Mouse (Mus musculus) kidney, postnatal 0 days (tissue): Measurements from ENCODE around the gene Uchl5. TPM values are rescaled to one million over a fixed set of nuclear protein-coding genes. Genes with fewer than 3 reads are reported as not detected.
A peak's percentile ranks its signal among the peaks of the same experiment; 100 is the strongest.

Source experiments
- ATAC-seq: fragments of 200-750 bp; cut with Nextera tagmentation; replicated peaks from 2 replicates; pipeline ENCODE4 v1.8.0; 2017; ENCODE audit warnings: low read depth, moderate number of reproducible peaks, moderate TSS enrichment, moderate library complexity; ENCODE audit not compliant: low FRiP score
- DNase-seq: peaks from one replicate; pipeline ENCODE4 v3.0.0-alpha.2; 2016; ENCODE audit warnings: low spot score
- H3K27ac ChIP-seq: fragments of 300-500 bp; sonication (generic); 2 replicates; pipeline ENCODE4 v1.5.1; 2014; ENCODE audit warnings: mild to moderate bottlenecking
- H3K27me3 ChIP-seq: fragments of 300-500 bp; sonication (generic); 2 replicates; pipeline ENCODE4 v1.6.1; 2014; ENCODE audit warnings: low read length, mixed read lengths; ENCODE audit not compliant: insufficient read depth
- H3K36me3 ChIP-seq: fragments of 300-500 bp; sonication (generic); 2 replicates; pipeline ENCODE4 v1.6.1; 2014; ENCODE audit warnings: low read length, mixed read lengths; ENCODE audit not compliant: insufficient read depth
- H3K4me1 ChIP-seq: fragments of 300-500 bp; sonication (generic); replicated peaks from 2 replicates; pipeline ENCODE4 v1.6.1; 2014; ENCODE audit warnings: antibody characterized with exemption, low read length, mixed read lengths; ENCODE audit not compliant: insufficient read depth
- H3K4me2 ChIP-seq: fragments of 300-500 bp; sonication (generic); 2 replicates; pipeline ENCODE4 v1.6.1; 2014; ENCODE audit warnings: mild to moderate bottlenecking, low read length, moderate library complexity, mixed read lengths
- H3K4me3 ChIP-seq: fragments of 300-500 bp; sonication (generic); replicated peaks from 2 replicates; pipeline ENCODE4 v1.5.1; 2014; ENCODE audit warnings: low read depth, low read length
- H3K9ac ChIP-seq: fragments of 300-500 bp; sonication (generic); 2 replicates; pipeline ENCODE4 v1.6.1; 2014; ENCODE audit warnings: low read depth, low read length
- H3K9me3 ChIP-seq: fragments of 300-500 bp; sonication (generic); replicated peaks from 2 replicates; pipeline ENCODE4 v1.6.1; 2016; ENCODE audit warnings: low read length, inconsistent platforms, mixed read lengths
- CTCF ChIP-seq: IDR thresholded peaks from 2 replicates; pipeline ENCODE4 v1.5.1; 2016; ENCODE audit warnings: antibody characterized with exemption, low read depth, mild to moderate bottlenecking, moderate library complexity
- WGBS: fragments of 180-500 bp; shearing (Covaris S2); extraction: QIAGEN DNeasy Blood & Tissue Kit; methylation state at CpG from one replicate; pipeline ENCODE4 v1.1.7; 2014; 5-methylcytosine and 5-hydroxymethylcytosine counted together
- polyA plus RNA-seq: library from polyadenylated mRNA; unstranded; fragments of >200 nt; fragmentation: Nextera tagmentation; extraction: Ambion mirVana; gene quantifications from 2 replicates; pipeline ENCODE4 v1.2.1, GENCODE M21; 2015

Uchl5 gene
- polyA plus RNA-seq, 1 experiment from 2014 or later, result 71.6 TPM

DNA sequence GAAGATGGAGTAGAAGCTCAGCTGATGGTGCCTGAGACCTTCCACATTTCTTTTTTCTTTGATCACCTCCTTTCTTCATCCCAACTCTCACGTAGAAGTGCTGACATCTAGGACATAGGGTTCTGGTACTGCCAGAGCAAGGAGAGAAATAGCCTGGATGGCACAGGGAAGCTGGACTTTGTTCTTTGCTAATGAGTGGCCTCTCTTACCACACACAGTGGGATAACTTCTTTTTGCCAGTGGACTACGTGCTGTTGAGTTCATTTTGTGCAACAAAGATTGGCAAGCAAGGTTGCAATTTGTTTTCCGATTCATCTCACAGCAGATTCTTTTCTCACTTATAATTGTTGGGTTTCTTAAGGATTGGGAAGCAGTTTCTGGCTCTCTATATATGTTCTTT lies 45.6 kb downstream of the Uchl5 start:
- Histone ChIP-seq H3K36me3 (no peaks in the 10 kb centered on the region), H3K4me3 (no peak overlapping the region), H3K27ac (no peak overlapping the region), H3K4me2 (no peak overlapping the region), H3K27me3 (no peaks in the 10 kb centered on the region), H3K4me1 (no peaks in the 10 kb centered on the region), H3K9me3 (no peaks in the 10 kb centered on the region), H3K9ac (no peak overlapping the region)
- no peak for TF ChIP-seq CTCF
- DNase-seq, result no peak
- WGBS, result 91% methylated on average over 3 of the region's 3 CpGs
- no peak for ATAC-seq

DNA sequence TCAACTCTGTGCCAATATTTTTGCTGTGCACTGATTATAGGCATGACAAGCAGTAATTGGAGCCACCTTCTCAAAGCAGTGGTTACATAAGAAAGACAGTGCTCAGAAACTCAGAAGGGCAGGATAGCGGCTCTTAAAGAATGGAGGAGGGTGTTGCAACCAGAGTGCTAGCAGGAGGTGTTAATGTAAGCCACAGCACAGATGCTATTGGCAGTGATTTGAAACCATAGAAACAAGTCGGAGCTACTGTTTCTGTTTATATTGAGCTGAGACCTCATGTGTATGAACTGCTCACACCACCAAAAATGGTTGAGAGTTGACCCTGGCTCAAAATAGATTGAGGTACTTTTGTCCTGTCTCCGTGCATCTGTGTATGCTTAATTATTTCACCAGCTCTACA lies 53.6 kb downstream of the Uchl5 start:
- 65% methylated on average over 3 of the region's 3 CpGs for WGBS
- H3K36me3 ChIP-seq, result no peaks in the 10 kb centered on the region
- no peak overlapping the region for H3K9ac ChIP-seq
- no peaks in the 10 kb centered on the region for H3K27me3 ChIP-seq
- no peak overlapping the region for H3K4me3 ChIP-seq
- DNase-seq, result no peak
- ATAC-seq, result no peak
- H3K27ac ChIP-seq, result no peak overlapping the region
- no peaks in the 10 kb centered on the region for H3K4me1 ChIP-seq
- no peak for TF ChIP-seq CTCF
- H3K9me3 ChIP-seq, result no peaks in the 10 kb centered on the region
- no peak overlapping the region for H3K4me2 ChIP-seq

DNA sequence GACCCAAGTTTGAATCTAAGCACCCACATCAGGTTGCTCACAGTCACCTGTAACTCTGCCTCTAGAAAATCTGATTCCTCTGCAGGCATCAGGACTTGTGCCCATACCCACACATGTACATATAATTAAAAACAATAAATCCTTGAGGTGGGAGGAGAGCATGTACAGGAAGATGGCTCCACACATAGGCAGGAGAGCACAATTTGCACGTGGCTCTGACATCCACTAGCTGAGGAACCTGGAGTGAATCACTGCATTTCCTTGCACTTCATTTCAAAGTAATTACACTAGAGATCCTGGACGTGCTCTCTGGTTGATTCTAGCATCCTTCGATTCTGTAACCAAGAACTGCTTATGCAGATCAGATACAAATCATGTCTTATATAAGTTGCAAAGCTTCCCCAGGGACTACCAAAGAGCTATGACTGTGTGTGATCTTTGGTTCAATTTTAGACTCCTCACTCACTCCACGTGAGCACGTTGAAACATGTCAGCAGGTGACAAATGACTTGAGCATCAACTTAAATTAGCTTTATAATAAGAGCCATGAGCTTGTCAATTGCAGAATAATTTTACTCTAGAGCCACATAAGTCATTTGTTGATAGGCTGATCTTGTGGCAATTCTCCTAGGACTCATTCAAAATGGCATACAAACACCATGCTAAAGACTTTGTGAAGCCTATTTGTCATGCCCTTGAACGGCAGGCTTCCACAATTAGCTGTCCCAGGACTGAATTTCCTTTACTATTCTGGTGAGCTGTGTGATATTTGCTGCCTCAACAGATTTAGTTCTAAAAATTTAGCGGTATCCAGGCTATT lies 59.5 kb downstream of the Uchl5 start:
- Histone ChIP-seq H3K27ac (no peak overlapping the region), H3K9ac (no peak overlapping the region), H3K9me3 (no peaks in the 10 kb centered on the region), H3K36me3 (no peaks in the 10 kb centered on the region), H3K4me1 (no peaks in the 10 kb centered on the region), H3K4me2 (no peak overlapping the region), H3K27me3 (no peaks in the 10 kb centered on the region), H3K4me3 (no peak overlapping the region)
- ATAC-seq, result no peak
- DNase-seq, result no peak
- TF ChIP-seq CTCF, result no peak
- 51% methylated on average over 7 of the region's 7 CpGs for WGBS

DNA sequence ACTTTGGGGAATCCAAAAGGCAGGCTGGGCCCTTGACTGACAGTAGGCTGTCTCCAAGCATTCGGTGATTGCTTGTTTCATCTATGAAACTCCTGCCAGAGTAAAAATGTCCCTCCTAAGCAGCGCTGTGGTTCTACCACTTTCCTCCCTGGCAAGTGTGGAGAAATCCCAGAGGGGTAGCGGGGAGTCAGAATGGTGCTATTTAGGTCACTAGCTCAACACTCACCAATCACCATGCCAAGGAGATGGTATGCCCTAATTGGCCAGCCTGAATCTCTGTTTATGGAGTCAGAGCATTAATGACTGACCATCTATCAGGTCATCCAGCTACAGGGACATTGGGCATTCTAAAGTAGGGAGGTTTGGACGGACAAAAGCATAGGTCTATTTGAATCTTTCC lies 60.6 kb downstream of the Uchl5 start:
- Histone ChIP-seq H3K9me3 (no peaks in the 10 kb centered on the region), H3K27me3 (no peaks in the 10 kb centered on the region), H3K4me3 (no peak overlapping the region), H3K4me1 (no peaks in the 10 kb centered on the region), H3K36me3 (no peaks in the 10 kb centered on the region), H3K27ac (no peak overlapping the region), H3K4me2 (no peak overlapping the region), H3K9ac (no peak overlapping the region)
- DNase-seq (no peak), ATAC-seq (no peak)
- TF ChIP-seq CTCF, result no peak
- 90% methylated on average over 4 of the region's 4 CpGs for WGBS

DNA sequence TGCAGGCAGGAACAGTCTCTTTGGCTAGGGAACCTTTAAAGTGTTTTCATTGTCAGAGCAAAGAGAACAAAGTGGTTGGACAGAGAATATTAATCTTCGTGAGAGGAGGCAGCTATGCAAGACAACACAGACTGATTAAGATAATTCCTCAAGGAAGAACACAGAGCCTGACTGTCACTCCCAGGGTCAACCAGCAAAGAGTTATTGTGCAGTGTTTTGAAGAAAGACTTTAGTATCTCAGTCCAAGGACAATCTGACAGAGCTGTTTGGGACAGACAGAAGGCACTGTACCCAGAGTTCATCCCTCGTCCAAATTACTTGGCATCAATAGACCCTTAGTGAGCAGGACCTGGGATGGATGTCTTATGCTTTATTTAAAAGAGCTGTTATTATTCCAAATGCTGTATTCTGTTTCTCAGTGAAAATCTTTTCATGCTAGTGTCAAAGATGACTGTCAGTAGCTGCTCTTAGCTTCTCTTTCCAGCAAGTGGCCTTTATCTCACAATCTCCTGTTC lies 61.9 kb downstream of the Uchl5 start:
- Histone ChIP-seq H3K36me3 (no peaks in the 10 kb centered on the region), H3K9ac (no peak overlapping the region), H3K9me3 (no peaks in the 10 kb centered on the region), H3K27me3 (no peaks in the 10 kb centered on the region), H3K4me2 (no peak overlapping the region), H3K4me3 (no peak overlapping the region), H3K27ac (no peak overlapping the region), H3K4me1 (no peaks in the 10 kb centered on the region)
- WGBS, result 61% methylated on average over 2 of the region's 2 CpGs
- DNase-seq, result no peak
- no peak for ATAC-seq
- TF ChIP-seq CTCF, result no peak

DNA sequence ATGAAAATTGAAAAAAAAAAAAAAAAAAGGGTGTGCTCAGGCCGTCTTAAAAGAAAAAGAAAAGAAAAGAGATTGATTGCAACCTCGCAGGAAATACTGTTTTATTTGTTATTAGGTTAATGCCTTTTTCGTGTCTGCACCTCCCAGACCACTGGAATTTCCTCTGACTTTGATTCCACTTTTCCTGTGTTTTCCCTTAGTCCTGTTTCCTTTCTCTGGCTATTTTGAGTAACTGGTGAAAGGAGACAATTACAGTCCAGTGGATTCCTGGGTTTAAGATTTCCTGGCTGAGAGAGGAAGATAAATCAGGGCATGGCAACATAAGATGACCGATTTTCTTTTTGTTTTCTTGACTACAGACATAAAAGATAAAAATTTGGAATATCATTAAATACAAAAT lies 75.3 kb downstream of the Uchl5 start:
- Histone ChIP-seq H3K4me2 (no peak overlapping the region), H3K36me3 (no peaks in the 10 kb centered on the region), H3K9ac (no peak overlapping the region), H3K4me1 (no peaks in the 10 kb centered on the region), H3K27ac (no peak overlapping the region), H3K27me3 (no peaks in the 10 kb centered on the region), H3K4me3 (no peak overlapping the region), H3K9me3 (no peaks in the 10 kb centered on the region)
- DNase-seq (peak; percentile 61), ATAC-seq (no peak)
- no peak for TF ChIP-seq CTCF
- WGBS, result 21% methylated on average over 4 of the region's 4 CpGs
